Mouse (Mus musculus) CH12.LX (cell line): ENCODE data around the gene Rab36. TPM values are rescaled to one million over a fixed set of nuclear protein-coding genes. Genes with fewer than 3 reads are reported as not detected.

Source experiments
- DNase-seq: peaks from one replicate; pipeline ENCODE4 v3.0.0-alpha.2; 2013; ENCODE audit errors: extremely low read depth
- H3K27ac ChIP-seq: 2 replicates; pipeline ENCODE4 v1.5.1; 2012; ENCODE audit warnings: low read depth, mild to moderate bottlenecking, control low read depth, moderate library complexity; ENCODE audit not compliant: insufficient read depth
- H3K27me3 ChIP-seq: replicated peaks from 2 replicates; pipeline ENCODE3; 2012; ENCODE audit warnings: inconsistent platforms
- H3K36me3 ChIP-seq, 2 experiments: replicated peaks in 1 of 2; 2 replicates each; pipeline versions ENCODE3 to v1.6.1; 2012; ENCODE audit warnings: inconsistent platforms in 1 of 2, low read length in 1 of 2, mild to moderate bottlenecking in 1 of 2, mixed read lengths in 1 of 2, moderate library complexity in 1 of 2; ENCODE audit not compliant: control insufficient read depth in 1 of 2, insufficient read depth in 1 of 2
- H3K4me1 ChIP-seq, 2 experiments: 2 replicates each; pipeline ENCODE4 v1.6.1; 2012; ENCODE audit warnings: inconsistent platforms in 1 of 2, moderate library complexity in 1 of 2; ENCODE audit not compliant: insufficient read depth in 2 of 2, control insufficient read depth in 1 of 2
- H3K4me2 ChIP-seq: 2 replicates; pipeline ENCODE4 v1.6.1; 2012; ENCODE audit warnings: low read depth, mild to moderate bottlenecking, control low read depth; ENCODE audit not compliant: poor library complexity, insufficient read depth, severe bottlenecking
- H3K4me3 ChIP-seq, 3 experiments: fragments of 150-350 bp in 1 of 3; sonication (generic) in 1 of 3; replicated peaks in 1 of 3; 2 replicates each; pipeline versions ENCODE3 to v1.5.1; 2011 to 2012; ENCODE audit warnings: low read depth in 2 of 3, low read length in 2 of 3, mild to moderate bottlenecking in 2 of 3, moderate library complexity in 2 of 3, control low read depth in 1 of 3, improper control_type of control experiment in 1 of 3, inconsistent platforms in 1 of 3, mixed read lengths in 1 of 3; ENCODE audit not compliant: poor library complexity in 1 of 3
- H3K79me2 ChIP-seq: replicated peaks from 2 replicates; pipeline ENCODE4 v1.6.1; 2012; ENCODE audit warnings: mild to moderate bottlenecking, moderate library complexity; ENCODE audit not compliant: control insufficient read depth, poor library complexity, insufficient read depth, severe bottlenecking; ENCODE audit errors: extremely low read depth
- H3K9ac ChIP-seq: 2 replicates; pipeline ENCODE4 v1.6.1; 2012; ENCODE audit warnings: low read depth, mild to moderate bottlenecking, control low read depth, moderate library complexity; ENCODE audit not compliant: insufficient read depth
- H3K9me3 ChIP-seq: replicated peaks from 2 replicates; pipeline ENCODE3; 2012; ENCODE audit warnings: low read length, inconsistent platforms, mixed read lengths
- BHLHE40 ChIP-seq: IDR thresholded peaks from 2 replicates; pipeline ENCODE4 v1.6.1; 2011; ENCODE audit warnings: mild to moderate bottlenecking, low read depth, low read length, improper control_type of control experiment
- CHD1 ChIP-seq: IDR thresholded peaks from 2 replicates; pipeline ENCODE4 v1.6.1; 2012; ENCODE audit warnings: low read depth, low read length, improper control_type of control experiment, inconsistent platforms
- CTCF ChIP-seq, 2 experiments: IDR thresholded peaks in 1 of 2; conservative IDR thresholded peaks in 1 of 2; 2 replicates each; pipeline ENCODE4 v1.5.1; 2011 to 2012; ENCODE audit warnings: low read depth in 2 of 2, low read length in 2 of 2, improper control_type of control experiment in 1 of 2, inconsistent platforms in 1 of 2, mild to moderate bottlenecking in 1 of 2, moderate library complexity in 1 of 2
- ETS1 ChIP-seq: conservative IDR thresholded peaks from 2 replicates; pipeline ENCODE4 v1.6.1; 2012; ENCODE audit warnings: low read depth, mild to moderate bottlenecking, inconsistent platforms, low read length, improper control_type of control experiment, moderate library complexity
- GABPA ChIP-seq: IDR thresholded peaks from 2 replicates; pipeline ENCODE4 v1.6.1; 2012; ENCODE audit warnings: low read depth, low read length, improper control_type of control experiment, inconsistent platforms; ENCODE audit not compliant: insufficient replicate concordance
- HCFC1 ChIP-seq: IDR thresholded peaks from 2 replicates; pipeline ENCODE4 v1.6.1; 2012; ENCODE audit warnings: low read depth, mild to moderate bottlenecking, inconsistent platforms, low read length, improper control_type of control experiment
- JUN ChIP-seq: IDR thresholded peaks from 2 replicates; pipeline ENCODE4 v1.6.1; 2011; ENCODE audit warnings: low read depth, mild to moderate bottlenecking, low read length, improper control_type of control experiment, moderate library complexity; ENCODE audit not compliant: insufficient read depth
- JUND ChIP-seq: conservative IDR thresholded peaks from 2 replicates; pipeline ENCODE4 v1.6.1; 2011; ENCODE audit warnings: low read depth, low read length, improper control_type of control experiment
- KAT2A ChIP-seq: IDR thresholded peaks from 2 replicates; pipeline ENCODE4 v1.6.1; 2012; ENCODE audit warnings: low read length, improper control_type of control experiment, inconsistent platforms; ENCODE audit not compliant: insufficient replicate concordance
- MAFK ChIP-seq: IDR thresholded peaks from 2 replicates; pipeline ENCODE4 v1.6.1; 2011; ENCODE audit warnings: low read length, improper control_type of control experiment; ENCODE audit not compliant: insufficient replicate concordance
- MAZ ChIP-seq: IDR thresholded peaks from 2 replicates; pipeline ENCODE4 v1.6.1; 2012; ENCODE audit warnings: low read depth, mild to moderate bottlenecking, inconsistent platforms, low read length, improper control_type of control experiment, moderate library complexity
- MEF2A ChIP-seq: IDR thresholded peaks from 2 replicates; pipeline ENCODE4 v1.6.1; 2014; ENCODE audit warnings: low read depth, mild to moderate bottlenecking, inconsistent platforms, low read length, improper control_type of control experiment, borderline replicate concordance
- MYC ChIP-seq: IDR thresholded peaks from 2 replicates; pipeline ENCODE4 v1.6.1; 2011; ENCODE audit warnings: low read depth, mild to moderate bottlenecking, improper control_type of control experiment, low read length
- NELFE ChIP-seq: IDR thresholded peaks from 2 replicates; pipeline ENCODE4 v1.6.1; 2011; ENCODE audit warnings: low read depth, low read length, improper control_type of control experiment
- NRF1 ChIP-seq: IDR thresholded peaks from 2 replicates; pipeline ENCODE4 v1.6.1; 2014; ENCODE audit warnings: low read depth, mild to moderate bottlenecking, inconsistent platforms, low read length, improper control_type of control experiment, moderate library complexity
- POLR2AphosphoS2 ChIP-seq: IDR thresholded peaks from 2 replicates; pipeline ENCODE4 v1.6.1; 2011; ENCODE audit warnings: low read depth, low read length, improper control_type of control experiment
- RCOR1 ChIP-seq: conservative IDR thresholded peaks from 2 replicates; pipeline ENCODE4 v1.6.1; 2012; ENCODE audit warnings: low read depth, mild to moderate bottlenecking, inconsistent platforms, low read length, improper control_type of control experiment
- SIN3A ChIP-seq: IDR thresholded peaks from 2 replicates; pipeline ENCODE4 v1.6.1; 2012; ENCODE audit warnings: low read length, improper control_type of control experiment, inconsistent platforms
- SMC3 ChIP-seq: IDR thresholded peaks from 2 replicates; pipeline ENCODE4 v1.6.1; 2011; ENCODE audit warnings: low read depth, low read length, improper control_type of control experiment
- TBP ChIP-seq: conservative IDR thresholded peaks from 2 replicates; pipeline ENCODE4 v1.6.1; 2011; ENCODE audit warnings: low read depth, low read length, improper control_type of control experiment
- UBTF ChIP-seq: IDR thresholded peaks from 2 replicates; pipeline ENCODE4 v1.6.1; 2012; ENCODE audit warnings: low read depth, mild to moderate bottlenecking, inconsistent platforms, low read length, improper control_type of control experiment, moderate library complexity
- USF1 ChIP-seq: IDR thresholded peaks from 2 replicates; pipeline ENCODE4 v1.6.1; 2014; ENCODE audit warnings: low read depth, mild to moderate bottlenecking, inconsistent platforms, low read length, improper control_type of control experiment
- ZC3H11A ChIP-seq: IDR thresholded peaks from 2 replicates; pipeline ENCODE4 v1.6.1; 2012; ENCODE audit warnings: low read depth, mild to moderate bottlenecking, inconsistent platforms, low read length, improper control_type of control experiment
- ZMIZ1 ChIP-seq: IDR thresholded peaks from 2 replicates; pipeline ENCODE4 v1.6.1; 2012; ENCODE audit warnings: low read depth, mild to moderate bottlenecking, inconsistent platforms, low read length, improper control_type of control experiment
- ZNF384 ChIP-seq: IDR thresholded peaks from 2 replicates; pipeline ENCODE4 v1.6.1; 2012; ENCODE audit warnings: low read depth, low read length, improper control_type of control experiment, inconsistent platforms
- dilution Hi-C: fragments of 300-500 bp; cut with MboI; formaldehyde crosslinking; loops from 2 replicates; pipeline ENCODE4 v1.14.3; 2020; ENCODE audit warnings: low sequenced_read_pairs; ENCODE audit not compliant: extremely low pct_unique_long_range_greater_than_20kb, extremely low pct_ligation_motif_present
- in situ Hi-C: fragments of 300-500 bp; cut with MboI; formaldehyde crosslinking; loops from 3 replicates; pipeline ENCODE4 v1.14.3; 2019; ENCODE audit warnings: low sequenced_read_pairs, low pct_ligation_motif_present, low pct_unique_long_range_greater_than_20kb, mixed read lengths
- polyA plus RNA-seq: library from polyadenylated mRNA; unstranded; fragments of >175 nt; gene quantifications from 2 replicates; pipeline ENCODE4 v1.2.1, GENCODE M21; 2012; ENCODE audit warnings: low read depth; ENCODE audit not compliant: insufficient read length
- total RNA-seq, 2 experiments: library from RNA; depleted of rRNA; stranded (reverse); fragments of 300-350 nt in 1 of 2; fragments of >200 nt in 1 of 2; gene quantifications; 2 replicates each; pipeline ENCODE4 v1.2.3; 2012 to 2014

Gene Rab36
- total and polyA plus RNA-seq, 3 experiments, result 0.34 to 1.2 (median 0.59) TPM

DNA sequence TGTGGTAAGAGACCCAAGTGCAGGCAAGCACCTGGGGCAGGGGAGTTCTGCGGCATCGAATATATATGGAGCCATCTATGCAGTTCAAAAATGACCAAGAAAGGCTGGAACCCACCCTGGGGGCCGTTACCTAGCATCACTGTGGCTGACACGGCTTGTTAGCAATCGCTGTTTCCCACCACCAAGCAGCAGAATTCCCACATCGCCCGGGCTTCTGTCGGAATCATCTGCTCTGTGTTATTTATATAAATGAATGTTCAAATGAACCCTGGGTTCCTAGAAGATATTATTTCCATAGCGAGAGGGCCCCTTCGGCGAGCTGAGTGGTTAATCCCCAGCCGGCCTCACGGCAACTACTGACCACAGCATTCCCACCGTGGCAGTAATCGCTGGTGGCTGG is 26.2 kb upstream of the Rab36 start:
- dilution Hi-C loops, result no loop called here
- no peak overlapping the region for H3K27ac ChIP-seq
- H3K27me3 ChIP-seq, result no peaks in the 10 kb centered on the region

DNA sequence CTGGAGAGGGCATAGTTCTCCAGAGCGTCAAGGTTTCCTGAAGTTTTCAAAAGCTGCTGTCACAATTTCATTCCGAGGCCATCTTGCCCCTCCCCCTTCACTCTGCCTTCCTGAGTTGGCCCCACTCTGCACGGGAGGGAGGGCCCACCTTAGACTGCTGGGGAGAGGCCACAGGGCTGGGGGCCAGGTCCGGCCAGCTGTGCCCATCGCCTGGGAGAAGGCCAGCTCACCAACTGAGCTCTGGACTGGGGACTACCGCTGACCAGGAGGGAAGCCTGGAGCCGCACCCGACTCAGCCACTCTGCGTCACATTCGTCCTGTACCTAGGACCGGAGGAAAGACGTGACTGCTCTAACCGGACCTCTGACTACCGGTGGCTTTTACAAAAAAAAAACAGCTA is 21.4 kb upstream of the Rab36 start:
- DNase-seq, result no peak
- H3K9me3 ChIP-seq, result no peaks in the 10 kb centered on the region
- dilution Hi-C loops, result no loop called here
- peaks cover 11 to 23% of the 10 kb centered on the region in 2 experiments for H3K36me3 ChIP-seq
- no peaks in the 10 kb centered on the region for H3K27me3 ChIP-seq
- H3K4me1 ChIP-seq, result no peaks in the 10 kb centered on the region; a peak in 1 of 4 replicates
- H3K79me2 ChIP-seq, result no peaks in the 10 kb centered on the region
- TF ChIP-seq ZMIZ1, result no peak
- no peak for TF ChIP-seq ZNF384
- no peak for TF ChIP-seq ZC3H11A
- TF ChIP-seq MAZ, result no peak
- TF ChIP-seq CTCF (conservative IDR thresholded peaks at IDR 0.05 in 1 of 2, IDR thresholded peaks at IDR 0.05 in 1 of 2; ENCODE audit: low read depth in 2 of 2, low read length in 2 of 2), result no peak
- TF ChIP-seq RCOR1, result no peak
- TF ChIP-seq SMC3, result no peak
- TF ChIP-seq JUND, result no peak
- TF ChIP-seq HCFC1, result no peak
- no peak for TF ChIP-seq NELFE
- TF ChIP-seq CHD1, result no peak
- TF ChIP-seq POLR2AphosphoS2, result no peak
- TF ChIP-seq ETS1, result no peak
- no peak for TF ChIP-seq UBTF
- in situ Hi-C loops, result no loop called here
- H3K9ac ChIP-seq, result no peak overlapping the region
- H3K4me3 ChIP-seq, result no peak overlapping the region
- H3K27ac ChIP-seq, result no peak overlapping the region
- no peak overlapping the region for H3K4me2 ChIP-seq

More for the DNA sequence above, 26.2 kb upstream of the Rab36 start:
- Histone ChIP-seq H3K4me3 (no peak overlapping the region), H3K4me1 (no peaks in the 10 kb centered on the region), H3K79me2 (no peaks in the 10 kb centered on the region), H3K36me3 (peaks cover 14 to 30% of the 10 kb centered on the region in 2 experiments), H3K4me2 (no peak overlapping the region), H3K9me3 (no peaks in the 10 kb centered on the region), H3K9ac (no peak overlapping the region)
- TF ChIP-seq GABPA (no peak), ZNF384 (no peak), NRF1 (no peak), HCFC1 (no peak), MEF2A (no peak), MAFK (no peak), TBP (no peak), SIN3A (no peak), JUN (no peak), NELFE (no peak), BHLHE40 (no peak), KAT2A (no peak), SMC3 (no peak), MYC (no peak), USF1 (no peak)
- in situ Hi-C loops, result no loop called here
- DNase-seq, result no peak
